Mouse (Mus musculus) C2C12 (cell line): ENCODE measurements at regions not wholly inside any gene's neighbourhood (a gene's known extent, or its start where the extent isn't known, plus 50 kb on each side); places are given as distances from the start of the nearest gene placed in this dataset.

Experiments used
- H3K27me3 ChIP-seq: one replicate; pipeline ENCODE4 v1.6.1; 2011; ENCODE audit not compliant: control insufficient read depth, insufficient read depth, insufficient read length
- H3K36me3 ChIP-seq: one replicate; pipeline ENCODE4 v1.6.1; 2011; ENCODE audit not compliant: control insufficient read depth, insufficient read depth
- H3K4me3 ChIP-seq: one replicate; pipeline ENCODE4 v1.5.1; 2011; ENCODE audit warnings: mild to moderate bottlenecking, control low read depth; ENCODE audit not compliant: poor library complexity, insufficient read depth, severe bottlenecking
- H3K79me2 ChIP-seq: one replicate; pipeline ENCODE4 v1.6.1; 2011; ENCODE audit not compliant: control insufficient read depth, insufficient read depth
- H3K79me3 ChIP-seq: one replicate; pipeline ENCODE4 v1.6.1; 2011; ENCODE audit warnings: low read depth, control low read depth
- H3ac ChIP-seq: one replicate; pipeline ENCODE3; 2011; ENCODE audit warnings: low read depth; ENCODE audit not compliant: control insufficient read depth, insufficient read length
- CEBPB ChIP-seq: IDR thresholded peaks from one replicate; pipeline ENCODE4 v1.6.1; 2011; ENCODE audit warnings: low read depth, mild to moderate bottlenecking, control low read depth, moderate library complexity
- CTCF ChIP-seq: IDR thresholded peaks from one replicate; pipeline ENCODE4 v1.5.1; 2011; ENCODE audit not compliant: control insufficient read depth, insufficient read depth, insufficient read length
- FOSL1 ChIP-seq: IDR thresholded peaks from one replicate; pipeline ENCODE4 v1.8.0; 2011; ENCODE audit warnings: mild to moderate bottlenecking, low read length; ENCODE audit not compliant: poor library complexity, insufficient read depth, severe bottlenecking
- MAX ChIP-seq: IDR thresholded peaks from one replicate; pipeline ENCODE4 v1.6.1; 2011; ENCODE audit warnings: mild to moderate bottlenecking, control low read depth
- MYOD1 ChIP-seq: IDR thresholded peaks from one replicate; pipeline ENCODE4 v1.6.1; 2011; ENCODE audit warnings: low read depth; ENCODE audit not compliant: control insufficient read depth, insufficient read length
- MYOG ChIP-seq: IDR thresholded peaks from one replicate; pipeline ENCODE4 v1.6.1; 2011; ENCODE audit not compliant: control insufficient read depth, insufficient read length; ENCODE audit errors: extremely low read depth
- USF1 ChIP-seq: IDR thresholded peaks from one replicate; pipeline ENCODE4 v1.6.1; 2011; ENCODE audit warnings: low read depth, mild to moderate bottlenecking, control low read depth, moderate library complexity

- TF ChIP-seq CEBPB (no peak), MAX (no peak), CTCF (no peak), USF1 (no peak), MYOG (no peak), MYOD1 (no peak), FOSL1 (no peak)
- Histone ChIP-seq H3K79me2 (no peaks in the 10 kb centered on the region), H3K27me3 (no peaks in the 10 kb centered on the region), H3ac (no peak overlapping the region), H3K36me3 (no peaks in the 10 kb centered on the region), H3K79me3 (no peaks in the 10 kb centered on the region), H3K4me3 (no peak overlapping the region)
Observed at GRCm38 (mm10) chr10:26178356-26178755, 51.2 kb upstream of the Samd3 start.
